Mouse (Mus musculus) cerebellum, adult 18-20 months (tissue): ENCODE measurements around the gene Akna.
A peak's percentile ranks its signal among the peaks of the same experiment; 100 is the strongest.

ENCODE experiments used
- DNase-seq, 2 experiments: peaks; one replicate each; pipeline ENCODE4 v3.0.0; 2021

Akna gene

GRCm38 (mm10) chr4:63383474-63383873 lies 19.7 kb downstream of the Akna start:
- no peak for DNase-seq

DNA sequence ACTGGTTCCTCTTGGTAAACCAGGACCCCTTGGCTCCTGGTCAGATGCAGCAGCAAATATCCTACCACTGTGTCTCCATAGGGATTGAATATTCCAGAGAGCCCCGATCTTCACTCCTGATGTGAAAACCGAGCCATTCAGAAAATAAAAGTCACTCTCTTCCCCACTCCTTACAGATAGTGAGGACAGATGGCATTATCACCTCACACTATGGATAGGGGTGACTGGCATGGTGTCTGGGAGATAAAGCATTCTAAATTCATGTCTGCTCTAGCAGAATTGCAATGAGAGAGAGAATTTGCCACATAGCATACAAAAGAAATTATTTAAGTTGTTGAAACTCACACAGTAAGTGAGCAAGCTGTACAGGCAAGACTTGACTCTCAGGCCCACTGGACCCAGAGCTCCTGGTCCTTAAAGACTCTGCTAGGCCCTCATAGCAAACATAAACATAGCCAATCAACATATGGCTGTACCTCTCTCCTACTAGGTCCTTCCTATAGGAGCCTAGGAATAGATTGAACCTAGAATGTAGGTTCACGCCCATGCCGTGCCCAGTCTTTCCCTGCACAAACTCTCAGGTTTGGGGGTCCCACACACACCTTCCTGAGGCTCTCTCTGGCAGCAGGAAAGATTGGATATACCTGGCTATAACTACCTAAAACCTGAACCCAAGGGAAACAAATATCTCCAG lies 20.3 kb downstream of the Akna start:
- DNase-seq, result no peak

DNA sequence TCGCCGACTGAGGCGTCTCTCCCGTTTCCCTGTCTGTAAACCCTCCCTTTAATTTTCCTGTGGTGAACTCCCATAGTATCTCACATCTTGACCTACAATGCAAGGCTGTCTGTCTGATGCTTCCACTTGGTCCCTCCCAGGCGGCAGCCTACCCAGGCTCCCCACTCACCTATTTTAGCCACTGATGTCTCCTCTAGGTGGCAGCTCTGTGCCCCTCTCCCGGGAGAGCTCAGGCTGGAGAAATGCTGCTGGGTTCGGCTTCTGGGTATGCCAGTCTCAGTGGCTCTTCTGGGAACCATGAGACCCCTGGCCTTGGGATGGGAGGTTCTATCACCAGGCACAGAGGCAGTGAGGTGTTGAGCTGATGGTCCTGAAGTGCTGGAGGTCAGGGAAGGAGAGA lies 25.7 kb downstream of the Akna start:
- no peak for DNase-seq

- no peak for DNase-seq
Observed at GRCm38 (mm10) chr4:63375367-63375766, 27.8 kb downstream of the Akna start.

DNA sequence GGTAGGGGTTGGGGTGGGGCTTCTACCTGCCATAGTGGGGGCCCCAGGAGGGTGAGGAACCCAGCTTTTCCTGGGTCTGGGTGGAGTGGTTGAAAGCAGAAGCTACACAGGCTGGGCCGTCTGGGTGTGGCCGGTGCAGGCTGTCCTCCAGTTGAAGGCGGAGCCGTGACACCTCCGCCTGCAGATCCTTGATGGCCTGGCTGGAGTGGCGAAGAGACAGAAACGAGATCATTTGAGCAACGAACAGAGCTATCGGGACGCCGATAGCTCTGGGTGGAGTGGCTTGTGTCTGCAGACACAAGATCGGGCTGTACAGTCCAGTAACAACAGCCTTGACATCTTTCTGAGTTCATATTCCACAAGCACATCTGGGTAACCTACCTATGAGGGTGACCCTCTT lies 28.8 kb downstream of the Akna start:
- DNase-seq, result no peak

DNA sequence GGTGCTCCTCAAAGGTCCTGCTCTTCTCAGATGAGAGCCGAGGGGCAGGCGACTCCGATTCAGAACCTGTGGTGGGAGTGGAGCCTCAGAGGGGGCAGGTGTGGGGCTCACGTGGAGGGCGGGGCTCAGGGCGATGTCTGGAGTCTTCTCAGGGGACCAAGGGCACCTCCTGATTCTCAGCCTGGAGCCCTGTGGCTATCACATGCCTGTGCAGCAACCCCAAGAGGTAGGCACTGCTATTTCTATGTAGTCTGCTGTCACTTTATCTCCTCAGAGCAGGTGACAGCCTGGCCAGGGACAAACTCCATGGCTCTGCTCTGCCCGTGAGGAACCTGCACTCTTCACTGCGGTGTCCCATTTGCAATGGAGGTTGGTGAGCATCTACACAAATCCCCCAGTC lies 29.8 kb downstream of the Akna start:
- DNase-seq, result no peak

- no peak for DNase-seq
Observed at GRCm38 (mm10) chr4:63371890-63372289, 31.3 kb downstream of the Akna start.

DNA sequence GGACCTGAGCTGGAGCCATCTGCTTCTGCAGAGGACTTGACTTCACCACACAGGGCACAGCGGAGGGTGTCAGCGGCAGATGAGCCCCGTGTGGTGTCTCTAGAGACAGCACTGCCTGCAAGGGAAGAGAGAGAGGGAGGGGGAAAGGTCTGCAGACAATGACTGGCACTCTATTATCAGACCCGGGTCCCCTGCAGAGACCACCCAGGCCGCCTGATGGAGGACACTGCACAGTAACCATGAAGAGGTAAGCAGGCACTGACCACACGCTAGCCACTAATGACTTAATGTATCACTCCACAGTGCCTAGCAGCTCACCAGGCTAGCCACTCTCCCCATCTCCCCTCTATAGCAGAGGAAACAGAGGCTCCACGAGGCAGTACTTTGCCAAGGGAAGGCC lies 32.3 kb downstream of the Akna start:
- DNase-seq, result no peak

DNA sequence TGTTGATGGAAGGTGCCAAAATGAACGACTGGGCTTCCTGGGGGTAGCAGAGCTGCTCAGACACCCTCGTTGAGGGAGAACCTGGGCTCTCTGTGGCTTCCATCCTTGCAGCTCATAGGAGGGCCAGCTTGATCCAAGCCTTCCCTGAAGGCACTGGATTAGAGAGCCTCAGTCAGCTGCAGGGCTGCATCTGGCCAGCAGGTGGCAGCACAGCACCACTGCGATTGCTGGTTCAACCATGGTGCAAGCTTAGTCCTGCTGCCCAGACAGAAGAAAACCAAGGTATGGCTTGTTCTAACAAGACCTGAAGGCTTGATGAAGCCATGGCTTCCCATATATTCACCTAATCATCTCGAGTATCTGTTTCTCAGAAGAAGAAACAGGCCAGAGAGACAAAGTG lies 34.6 kb downstream of the Akna start:
- DNase-seq, result peak; percentile 75 to 80

- DNase-seq, result no peak
Observed at GRCm38 (mm10) chr4:63362150-63362549, 41.0 kb downstream of the Akna start, which contains the start of gene Orm2. TSS of gene Orm2 (plus strand) at chr4:63362449.

GRCm38 (mm10) chr4:63359861-63360260 lies 43.3 kb downstream of the Akna start:
- DNase-seq, result no peak

DNA sequence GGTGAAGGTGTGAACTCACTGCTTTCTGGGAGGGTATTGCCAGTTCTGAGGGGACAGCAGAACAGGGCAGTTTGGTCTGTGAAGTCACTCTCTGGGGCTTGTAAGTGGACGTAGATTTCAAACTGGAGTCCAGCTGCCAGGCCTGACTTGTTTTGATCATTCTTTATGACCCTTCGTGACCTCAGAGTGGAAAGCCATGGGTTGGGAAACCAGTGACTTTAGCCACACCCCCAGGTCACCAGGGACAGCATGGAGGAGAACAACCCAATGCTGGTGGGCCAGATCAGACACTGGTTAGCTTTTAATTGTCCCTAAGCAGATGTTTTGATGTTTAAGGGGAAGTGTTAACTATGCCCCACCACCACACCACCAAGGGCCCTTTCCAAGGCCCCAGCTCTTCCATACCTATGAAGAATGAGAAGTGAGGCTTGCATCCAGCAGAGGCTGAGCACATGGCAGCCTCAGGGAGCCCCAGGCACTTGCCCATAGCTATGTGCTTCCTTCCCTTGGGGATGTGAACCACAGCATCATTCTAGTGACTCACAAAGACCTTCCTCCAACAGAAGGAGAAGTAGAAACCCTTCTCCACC lies 46.1 kb downstream of the Akna start:
- no peak for DNase-seq

DNA sequence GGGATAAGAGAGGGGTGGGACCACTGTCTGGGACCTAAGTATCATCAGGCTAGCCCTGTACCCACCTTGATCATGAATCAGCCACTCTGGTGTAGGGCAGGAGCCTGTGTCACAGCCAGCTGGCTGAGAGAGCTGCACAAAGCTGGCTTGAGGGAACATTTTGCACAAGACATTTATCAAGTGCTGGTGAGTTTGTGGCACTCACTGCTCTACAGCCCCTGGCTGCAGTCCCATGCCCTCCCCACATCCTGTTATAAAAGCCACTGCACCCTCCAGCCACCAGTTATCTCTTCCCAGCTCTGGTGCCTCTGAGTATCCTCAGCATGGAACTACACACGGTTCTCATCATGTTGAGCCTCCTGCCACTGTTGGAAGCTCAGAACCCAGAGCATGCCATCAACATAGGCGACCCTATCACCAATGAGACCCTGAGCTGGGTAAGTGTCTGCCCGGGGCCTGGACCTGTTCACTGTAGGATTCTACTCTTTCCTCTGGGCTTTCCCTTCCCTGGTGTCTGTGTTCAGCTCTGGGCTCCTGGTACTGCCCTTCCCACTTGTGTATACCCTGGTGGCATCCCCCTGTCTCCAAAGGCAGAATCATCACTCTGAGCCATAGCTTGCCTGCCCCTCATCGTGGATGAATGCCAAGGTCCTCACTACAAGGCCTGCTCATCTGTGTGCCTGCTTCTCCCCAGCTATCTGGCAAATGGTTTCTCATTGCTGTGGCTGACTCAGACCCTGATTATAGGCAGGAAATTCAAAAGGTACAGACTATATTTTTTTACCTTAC lies 47.1 kb downstream of the Akna start, which contains the start of gene Orm3:
Gene Orm3, plus strand, starts transcription at position 286 of the 789 bp plus-strand sequence.
- no peak for DNase-seq

GRCm38 (mm10) chr4:63348524-63348923 lies 54.6 kb downstream of the Akna start:
- DNase-seq, result no peak

- no peak for DNase-seq
Observed at GRCm38 (mm10) chr4:63346659-63347058, 56.5 kb downstream of the Akna start.

DNA sequence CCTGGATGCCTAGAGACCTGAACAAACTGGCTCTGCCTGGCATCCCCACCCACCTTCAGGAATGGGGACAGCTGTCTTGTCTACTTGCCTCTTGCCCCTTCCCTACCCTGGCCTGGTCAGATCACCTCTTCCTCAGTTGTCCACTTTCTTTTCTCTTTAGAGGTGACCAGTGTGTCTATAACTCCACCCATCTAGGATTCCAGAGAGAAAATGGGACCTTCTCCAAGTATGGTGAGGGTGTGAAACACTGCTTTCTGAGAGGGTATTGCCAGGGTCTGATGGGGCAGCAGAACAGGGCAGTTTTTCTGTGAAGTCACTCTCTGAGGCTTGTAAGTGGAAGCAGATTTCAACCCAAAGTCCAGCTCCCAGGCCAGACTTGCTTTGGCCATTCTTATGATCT lies 57.9 kb downstream of the Akna start:
- DNase-seq, result no peak

GRCm38 (mm10) chr4:63344295-63344694 lies 58.9 kb downstream of the Akna start, which contains the start of gene Orm1:
TSS of gene Orm1 (plus strand) at chr4:63344560.
- no peak for DNase-seq

DNA sequence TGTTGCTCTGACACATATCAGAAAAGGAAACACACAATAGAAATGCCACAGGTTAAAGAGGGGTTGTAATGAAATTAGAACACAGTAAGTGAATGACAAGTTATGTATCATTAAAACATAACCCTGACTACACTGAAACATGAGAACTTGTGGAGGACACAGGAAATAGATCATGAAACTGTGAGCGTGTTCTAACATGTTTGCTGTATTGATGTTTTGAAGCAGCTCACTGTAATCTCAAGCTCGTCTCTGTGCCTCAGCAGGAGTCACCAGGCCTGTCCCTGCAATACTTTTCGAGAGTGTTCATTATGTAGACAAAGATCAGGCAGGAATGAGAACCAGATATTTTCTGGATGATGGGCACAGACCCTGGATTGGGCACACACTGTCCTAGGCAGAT lies 59.5 kb downstream of the Akna start:
- DNase-seq, result no peak

DNA sequence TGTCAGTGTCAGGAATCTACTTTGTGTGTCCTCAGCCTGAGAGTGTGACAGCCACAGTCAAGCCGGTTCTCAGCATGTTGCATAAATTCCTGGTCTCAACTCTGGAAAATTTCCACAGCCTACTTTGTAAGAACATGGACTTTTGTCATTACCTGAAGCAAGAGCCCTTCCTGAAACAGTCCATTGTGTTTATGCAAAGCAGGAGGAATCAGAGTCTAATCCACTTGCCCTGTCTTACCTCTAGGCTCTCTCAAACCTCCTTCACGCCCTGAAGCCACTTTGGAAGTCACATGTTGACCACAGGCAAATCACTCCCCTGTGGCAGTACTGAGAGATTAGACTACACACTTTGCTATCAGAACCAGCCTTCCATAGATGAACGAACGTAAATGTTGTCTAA lies 60.7 kb downstream of the Akna start:
- DNase-seq, result no peak

- DNase-seq, result no peak
Observed at GRCm38 (mm10) chr4:63338414-63339076, 64.6 kb downstream of the Akna start.

DNA sequence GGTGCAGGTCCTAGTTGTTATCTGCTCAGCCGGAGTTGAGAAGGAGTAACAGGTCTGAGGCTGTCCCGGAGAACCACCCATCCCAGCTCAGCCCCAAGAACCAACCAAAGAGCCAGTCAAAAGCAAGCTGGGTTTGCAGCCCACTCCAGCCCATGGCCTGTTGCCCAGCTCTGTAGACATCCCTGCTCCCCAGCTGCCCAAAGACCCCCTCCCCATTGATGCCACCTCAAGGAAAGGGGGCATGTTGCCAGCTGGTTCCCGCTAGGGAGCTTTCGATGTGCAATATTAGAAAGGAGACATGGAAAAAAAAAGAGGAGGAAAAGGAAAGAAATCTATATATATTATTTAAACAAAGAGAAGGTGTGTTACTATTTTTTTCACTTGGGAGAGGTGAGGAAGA lies 69.8 kb downstream of the Akna start:
- no peak for DNase-seq

DNA sequence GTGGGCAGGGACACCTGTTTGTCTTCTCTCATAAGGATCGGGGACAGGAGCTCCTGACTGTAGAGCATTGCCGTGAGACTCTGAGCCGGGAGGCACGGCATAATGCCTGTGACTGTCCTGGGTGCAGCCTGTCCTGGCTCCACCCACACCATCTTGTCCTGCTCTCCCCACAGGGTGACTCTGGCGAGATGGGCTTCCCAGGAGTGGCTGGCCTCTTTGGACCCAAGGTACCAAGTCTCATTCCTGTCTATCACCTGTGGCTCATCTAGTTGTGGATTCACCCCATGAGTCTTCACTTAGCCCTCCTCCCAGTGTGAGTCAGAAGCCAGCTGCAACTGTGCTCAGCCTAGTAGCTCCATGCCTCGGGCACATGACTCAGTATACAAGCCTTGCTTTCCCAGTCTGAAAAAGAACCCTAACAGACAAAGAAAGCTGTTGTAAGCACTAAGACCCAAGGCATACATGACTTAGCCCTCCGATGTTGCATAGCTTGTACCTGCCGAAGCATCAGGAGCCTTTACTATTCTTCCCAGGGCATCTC lies 79.8 kb downstream of the Akna start:
- no peak for DNase-seq

DNA sequence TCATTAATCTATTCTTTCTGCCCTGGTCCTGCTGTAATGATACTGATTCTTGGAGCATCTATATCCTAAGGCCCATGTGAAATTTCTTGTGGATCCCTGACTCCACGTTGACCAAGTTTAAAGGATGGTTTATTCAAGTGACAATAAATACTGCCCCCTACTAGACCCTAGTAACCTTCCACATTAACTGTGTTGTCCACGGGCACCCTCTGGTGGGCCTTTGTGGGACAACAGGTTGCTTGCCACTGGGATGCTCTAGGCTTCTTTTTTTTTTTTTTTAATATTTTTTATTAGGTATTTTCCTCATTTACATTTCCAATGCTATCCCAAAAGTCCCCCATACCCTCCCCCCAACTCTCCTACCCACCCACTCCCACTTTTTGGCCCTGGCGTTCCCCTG lies 83.6 kb downstream of the Akna start:
- peak; percentile 63 to 78 for DNase-seq
